Mouse (Mus musculus) layer of hippocampus, postnatal 14 days (tissue): Measurements from ENCODE around the gene Hist1h2bf. TPM values are rescaled to one million over a fixed set of nuclear protein-coding genes. Genes with fewer than 3 reads are reported as not detected.
"Not testable (repeated sequence)": the region's sequence is repeated elsewhere in the genome, so short reads cannot be mapped to it uniquely, and the experiment has no call there.

ENCODE experiments used
- DNase-seq, 2 experiments: peaks; one replicate each; pipeline ENCODE4 v3.0.0; 2021 to 2022; ENCODE audit warnings: low spot score in 2 of 2, mixed read lengths in 1 of 2
- total RNA-seq, 2 experiments: library from RNA; stranded (reverse); gene quantifications; 2 replicates each; pipeline ENCODE4 v1.2.3; 2021

The Hist1h2bf gene
- total RNA-seq, 2 experiments from 2014 or later = 32.6 to 42.1 TPM

GRCm38 (mm10) chr13:23550761-23551145 is 23.2 kb downstream of the Hist1h2bf start:
- DNase-seq = no peak

DNA sequence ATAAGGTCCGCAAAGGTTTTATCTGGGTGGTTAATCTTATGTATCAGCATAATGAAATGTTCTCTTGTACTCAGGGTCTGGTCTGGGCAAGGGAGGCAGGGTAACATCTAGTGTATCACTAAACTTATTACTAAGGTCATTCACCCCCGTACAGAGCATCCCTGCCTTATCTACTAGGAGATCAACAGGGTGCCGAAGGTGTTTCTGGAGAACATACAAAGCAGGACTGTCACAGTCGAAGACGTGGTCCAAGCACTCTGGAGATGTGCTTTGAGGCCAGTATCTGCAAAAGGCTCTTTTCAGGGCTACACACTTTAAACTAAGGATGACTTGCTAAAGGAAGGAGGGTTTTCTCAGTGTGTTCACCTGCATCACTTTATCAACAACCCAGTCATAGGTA is 27.3 kb downstream of the Hist1h2bf start:
- no peak for DNase-seq

- not testable (repeated sequence) for DNase-seq
Observed at GRCm38 (mm10) chr13:23544787-23545120, 29.2 kb downstream of the Hist1h2bf start.

DNA sequence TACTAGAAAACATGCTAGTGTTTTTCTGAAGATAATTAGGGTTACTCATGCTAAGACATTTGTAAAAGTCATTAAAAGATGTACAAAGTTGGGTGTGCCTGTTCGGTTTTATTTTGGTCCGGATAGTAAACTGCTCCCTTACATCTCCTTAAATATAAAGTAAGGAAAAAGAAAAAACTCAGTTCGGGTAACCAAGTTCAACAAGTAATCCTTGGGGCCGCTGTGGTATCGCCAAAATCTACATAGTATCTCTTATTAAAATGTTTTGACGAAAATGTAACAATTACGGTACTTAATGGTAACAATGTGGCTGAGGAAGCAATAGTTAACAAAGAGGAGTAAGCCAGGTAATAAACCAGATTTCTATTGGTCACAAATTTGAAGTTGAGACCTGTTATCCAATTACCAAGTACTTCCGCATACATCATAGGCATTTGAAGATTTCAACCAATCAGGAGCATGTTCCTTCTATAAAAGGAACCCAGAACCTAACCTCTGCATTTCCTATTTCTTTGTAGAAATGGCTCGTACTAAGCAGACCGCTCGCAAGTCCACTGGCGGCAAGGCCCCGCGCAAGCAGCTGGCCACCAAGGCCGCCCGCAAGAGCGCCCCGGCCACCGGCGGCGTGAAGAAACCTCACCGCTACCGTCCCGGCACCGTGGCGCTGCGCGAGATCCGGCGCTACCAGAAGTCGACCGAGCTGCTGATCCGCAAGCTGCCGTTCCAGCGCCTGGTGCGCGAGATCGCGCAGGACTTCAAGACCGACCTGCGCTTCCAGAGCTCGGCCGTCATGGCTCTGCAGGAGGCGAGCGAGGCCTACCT is 29.8 kb downstream of the Hist1h2bf start, which contains the start of gene Hist1h3f:
Gene Hist1h3f (plus strand): TSS at position 88 of the 822 bp plus-strand sequence.
- peak; percentile 77 to 95 for DNase-seq

DNA sequence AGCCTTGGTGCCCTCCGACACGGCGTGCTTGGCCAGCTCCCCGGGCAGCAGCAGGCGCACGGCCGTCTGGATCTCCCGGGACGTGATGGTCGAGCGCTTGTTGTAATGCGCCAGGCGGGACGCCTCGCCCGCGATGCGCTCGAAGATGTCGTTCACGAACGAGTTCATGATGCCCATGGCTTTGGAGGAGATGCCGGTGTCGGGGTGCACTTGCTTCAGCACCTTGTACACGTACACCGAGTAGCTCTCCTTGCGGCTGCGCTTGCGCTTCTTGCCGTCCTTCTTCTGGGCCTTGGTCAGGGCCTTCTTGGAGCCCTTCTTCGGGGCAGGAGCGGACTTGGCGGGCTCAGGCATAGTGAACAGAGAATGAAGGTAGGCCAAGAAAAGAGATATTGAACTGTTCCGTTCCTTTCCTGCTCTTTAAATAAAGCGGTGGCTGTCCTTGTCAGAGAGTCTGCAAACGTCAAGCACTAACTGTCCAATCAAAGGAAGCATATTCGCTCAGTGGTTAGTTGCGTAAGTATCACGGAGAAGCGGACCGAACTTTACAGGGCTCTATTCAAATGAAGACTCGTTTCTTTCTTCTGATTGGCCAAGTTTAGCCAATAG is 30.9 kb downstream of the Hist1h2bf start, which contains the start of gene Hist1h2bh:
Gene Hist1h2bh (minus strand): TSS at position 394 of the 609 bp plus-strand sequence.
- peak; percentile 55 to 92 for DNase-seq

- not testable (repeated sequence) for DNase-seq
Observed at GRCm38 (mm10) chr13:23542225-23542980, 31.6 kb downstream of the Hist1h2bf start.

GRCm38 (mm10) chr13:23541497-23541896 is 32.5 kb downstream of the Hist1h2bf start:
- no peak for DNase-seq

GRCm38 (mm10) chr13:23539821-23540220 is 34.2 kb downstream of the Hist1h2bf start:
- not testable (repeated sequence) for DNase-seq

DNA sequence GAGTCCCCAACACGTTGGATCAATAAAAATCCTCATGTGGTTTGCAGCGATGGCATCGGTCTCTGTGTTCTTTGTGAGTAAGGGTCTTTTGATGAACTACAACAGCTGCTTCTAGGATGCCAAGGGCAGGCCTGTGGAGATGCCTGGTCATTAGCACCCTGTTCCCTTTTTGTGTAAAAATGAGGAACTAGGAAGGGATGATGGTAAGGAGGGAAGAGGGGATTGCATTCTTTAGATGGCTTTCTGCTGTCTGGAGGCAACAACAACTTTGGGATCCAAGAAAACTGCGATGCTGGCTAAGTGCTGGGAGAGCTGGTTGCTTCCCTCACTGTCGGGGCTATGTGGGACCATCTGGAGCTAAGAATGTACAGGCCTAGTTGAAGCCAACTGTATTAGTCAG is 35.7 kb downstream of the Hist1h2bf start:
- no peak for DNase-seq

GRCm38 (mm10) chr13:23537006-23537710 is 36.8 kb downstream of the Hist1h2bf start:
- DNase-seq = no peak

DNA sequence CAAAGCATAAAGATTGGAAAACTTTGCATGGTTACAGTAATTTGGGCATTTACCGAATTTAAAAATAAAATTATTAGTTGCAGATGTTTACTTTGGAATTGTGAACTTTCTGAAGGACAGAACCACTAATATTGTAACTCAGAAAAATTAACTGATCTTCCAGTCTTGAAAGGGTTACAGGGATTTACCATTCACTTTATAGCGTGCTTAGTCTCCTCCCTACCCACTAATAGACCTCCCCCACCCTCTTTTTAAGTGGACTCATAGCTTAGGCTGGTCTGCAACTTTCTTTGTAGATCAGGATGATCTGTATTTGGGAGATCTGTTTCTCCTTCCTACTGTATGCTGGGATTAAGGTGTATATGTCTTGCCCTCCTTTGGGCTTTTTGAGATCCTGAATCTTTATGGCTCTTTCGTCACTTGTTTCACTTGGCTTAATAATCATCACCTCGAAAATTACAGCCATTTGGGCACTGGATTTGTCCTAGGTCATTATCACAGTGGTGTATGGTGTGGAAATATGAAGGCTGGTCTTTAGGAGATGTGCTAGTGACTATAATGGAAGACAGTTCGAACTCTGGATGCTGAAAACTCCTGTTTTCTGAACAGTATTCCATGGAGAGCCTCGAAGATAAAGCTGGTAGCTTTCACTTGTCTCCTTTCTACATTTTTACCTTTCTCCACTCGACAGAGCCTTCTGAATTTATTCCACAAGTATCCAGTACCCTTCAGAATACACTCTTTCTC is 37.7 kb downstream of the Hist1h2bf start:
- no peak for DNase-seq

DNA sequence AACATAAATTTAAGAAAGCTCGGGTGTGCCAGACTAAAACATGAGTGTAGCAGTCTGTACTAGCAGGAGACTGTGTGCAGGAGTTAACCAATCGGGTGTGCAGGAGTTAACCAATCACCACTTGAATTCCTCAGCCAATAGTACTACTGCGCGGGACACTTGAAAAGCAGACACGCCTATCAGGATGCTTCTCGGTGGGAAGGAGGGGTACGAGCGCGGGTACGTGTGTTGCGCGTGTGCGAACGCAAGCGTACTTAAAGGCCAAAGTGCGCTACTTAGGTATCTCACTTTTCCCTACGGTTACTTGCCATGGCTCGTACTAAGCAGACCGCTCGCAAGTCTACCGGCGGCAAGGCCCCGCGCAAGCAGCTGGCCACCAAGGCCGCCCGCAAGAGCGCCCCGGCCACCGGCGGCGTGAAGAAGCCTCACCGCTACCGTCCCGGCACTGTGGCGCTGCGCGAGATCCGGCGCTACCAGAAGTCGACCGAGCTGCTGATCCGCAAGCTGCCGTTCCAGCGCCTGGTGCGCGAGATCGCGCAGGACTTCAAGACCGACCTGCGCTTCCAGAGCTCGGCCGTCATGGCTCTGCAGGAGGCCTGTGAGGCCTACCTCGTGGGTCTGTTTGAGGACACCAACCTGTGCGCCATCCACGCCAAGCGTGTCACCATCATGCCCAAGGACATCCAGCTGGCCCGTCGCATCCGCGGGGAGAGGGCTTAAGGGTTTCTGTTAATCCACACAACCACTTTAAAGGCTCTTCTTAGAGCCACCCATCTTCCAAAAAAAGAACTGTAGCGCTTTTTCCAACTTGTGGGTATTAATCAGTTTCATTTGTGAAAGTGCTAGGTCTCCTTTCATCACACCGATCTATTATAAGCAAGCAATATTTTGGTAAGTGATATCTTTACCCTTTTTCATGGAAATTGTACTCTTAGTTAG is 38.6 kb downstream of the Hist1h2bf start, which contains the start of gene Hist1h3g:
Gene Hist1h3g (plus strand): TSS at position 286 of the 939 bp plus-strand sequence.
- peak; percentile 87 to 96 for DNase-seq

DNA sequence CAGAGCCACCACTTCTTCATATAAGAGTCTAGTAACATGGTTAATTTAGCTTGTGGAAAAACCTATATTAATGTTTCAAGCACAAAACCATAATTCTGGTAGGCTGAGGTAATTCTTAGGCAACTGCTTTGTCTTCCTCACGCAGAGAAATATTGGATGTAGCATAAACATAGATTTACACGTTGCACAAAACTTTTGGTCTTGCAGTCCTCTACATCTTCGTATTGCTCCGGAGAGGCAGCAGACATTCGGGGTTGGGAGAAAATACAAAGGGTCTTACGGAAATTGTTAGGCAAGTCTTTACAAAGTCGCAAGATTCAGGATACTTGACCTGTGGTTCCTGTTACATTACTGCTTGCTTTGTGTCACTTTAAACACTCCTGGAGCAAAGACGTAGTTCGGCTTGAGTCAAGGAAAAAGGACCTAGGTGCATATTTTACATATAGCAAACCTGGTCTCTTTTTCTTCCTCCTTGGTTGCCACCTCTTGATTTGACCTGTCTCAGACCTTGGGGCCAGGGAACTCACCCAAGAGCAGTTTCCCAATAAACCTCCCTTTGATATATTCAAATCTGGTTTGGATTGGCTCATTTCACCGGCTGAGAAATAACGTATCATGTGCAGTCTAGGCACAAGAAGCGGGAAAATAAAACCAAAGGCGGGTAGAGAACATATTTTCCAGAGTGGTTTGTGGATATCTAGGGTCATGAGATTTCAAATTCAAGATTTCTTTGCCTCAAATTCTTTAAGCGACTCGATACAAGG is 39.4 kb downstream of the Hist1h2bf start:
- peak in 1 of 2 experiments; percentile 56 for DNase-seq

GRCm38 (mm10) chr13:23533560-23534367 is 40.2 kb downstream of the Hist1h2bf start, which contains the start of gene Hist1h2af:
Gene Hist1h2af (plus strand): TSS chr13:23533906.
- DNase-seq = peak in 1 of 2 experiments; percentile 88

DNA sequence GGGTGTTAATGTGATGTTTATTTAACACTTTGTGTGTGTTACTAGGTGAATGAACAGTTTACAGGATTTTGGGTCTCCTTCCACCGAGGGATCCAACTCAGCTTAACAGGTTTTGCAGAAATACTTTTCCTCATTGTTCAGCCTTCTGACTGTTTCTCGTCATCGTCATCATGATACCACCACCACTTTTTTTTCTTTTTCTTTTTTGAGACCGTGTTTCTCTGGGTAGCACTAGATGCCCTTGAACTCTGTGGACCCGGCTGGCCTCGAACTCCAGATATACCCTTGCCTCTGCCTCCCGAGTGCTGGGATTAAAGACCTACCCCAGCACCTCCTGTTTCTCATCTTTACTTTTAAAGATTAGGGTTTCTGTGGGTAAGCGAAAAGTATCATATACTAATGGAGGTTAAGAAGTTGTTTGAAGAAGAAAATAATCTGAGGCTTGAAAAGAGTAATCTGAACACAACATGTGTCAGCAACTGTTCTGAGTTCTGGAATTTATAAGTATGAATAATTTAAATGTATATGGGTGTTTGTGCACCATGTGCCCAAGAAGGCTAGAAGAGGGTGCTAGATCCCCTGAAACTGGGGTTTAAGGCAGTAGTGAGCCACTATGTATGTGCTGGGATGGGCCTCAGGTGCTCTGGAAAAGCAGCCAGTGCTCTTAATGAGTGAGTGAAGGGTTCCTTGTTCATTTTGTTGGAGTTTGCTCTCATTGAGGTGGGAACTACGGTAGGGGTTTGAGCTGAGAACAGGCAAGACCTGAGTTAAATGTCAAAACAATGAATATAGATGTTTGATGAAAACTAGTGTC is 41.5 kb downstream of the Hist1h2bf start:
- no peak for DNase-seq
